Mouse (Mus musculus): Measurements from ENCODE around the gene Dcpp1. TPM values are rescaled to one million over a fixed set of nuclear protein-coding genes. Genes with fewer than 3 reads are reported as not detected.

Gene Dcpp1
- polyA plus RNA-seq, 1 experiment = not detected

DNA sequence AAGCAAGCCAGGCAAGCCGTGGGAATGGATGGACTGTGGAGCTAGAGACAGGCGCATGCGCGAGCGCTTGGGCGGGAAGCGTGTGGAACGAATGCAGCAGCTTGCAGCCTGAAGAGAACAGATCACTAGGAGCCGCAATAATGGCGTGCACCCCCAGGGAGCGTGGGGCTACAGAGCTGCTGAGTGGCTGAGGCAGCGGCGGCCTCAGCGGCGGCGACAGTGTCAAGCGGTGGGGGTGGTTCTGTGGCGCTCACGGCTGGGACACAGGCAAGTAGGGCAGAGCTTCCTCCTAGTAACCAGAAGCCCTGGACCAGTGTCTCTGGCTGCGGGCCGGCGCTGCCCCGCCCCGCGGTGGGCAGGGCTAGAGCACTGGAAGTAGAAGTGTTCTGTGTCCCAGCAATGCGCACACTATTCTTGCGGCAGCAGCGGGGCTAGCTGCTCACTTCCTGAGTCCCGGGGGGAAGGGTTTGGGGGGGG lies 43.9 kb downstream of the Dcpp1 start:
- peak; percentile 79 to 87 for DNase-seq (ENCODE audit: extremely low spot score in 1 of 2, low spot score in 1 of 2)

DNA sequence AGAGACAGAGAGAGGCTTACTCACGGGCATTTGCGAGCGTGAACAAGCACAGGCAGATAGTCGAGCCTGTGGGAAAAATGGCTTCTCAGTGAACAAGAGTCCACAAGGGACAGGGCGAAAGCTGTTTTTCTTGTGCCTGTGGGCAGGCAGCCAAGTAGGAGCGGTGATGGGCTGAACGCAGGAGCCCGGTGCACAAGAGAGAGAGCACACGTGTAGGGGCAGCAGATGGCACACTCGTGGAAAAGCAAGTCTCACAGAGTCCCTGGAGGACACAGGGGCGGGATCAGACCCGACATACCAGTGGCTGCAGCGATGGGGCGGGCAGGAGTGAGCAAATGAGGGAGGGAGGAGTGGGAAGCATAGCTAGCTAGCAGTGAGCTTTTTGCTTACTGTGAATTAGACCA lies 44.4 kb downstream of the Dcpp1 start:
- peak; percentile 16 to 46 for DNase-seq (ENCODE audit: extremely low spot score in 1 of 2, low spot score in 1 of 2)

DNA sequence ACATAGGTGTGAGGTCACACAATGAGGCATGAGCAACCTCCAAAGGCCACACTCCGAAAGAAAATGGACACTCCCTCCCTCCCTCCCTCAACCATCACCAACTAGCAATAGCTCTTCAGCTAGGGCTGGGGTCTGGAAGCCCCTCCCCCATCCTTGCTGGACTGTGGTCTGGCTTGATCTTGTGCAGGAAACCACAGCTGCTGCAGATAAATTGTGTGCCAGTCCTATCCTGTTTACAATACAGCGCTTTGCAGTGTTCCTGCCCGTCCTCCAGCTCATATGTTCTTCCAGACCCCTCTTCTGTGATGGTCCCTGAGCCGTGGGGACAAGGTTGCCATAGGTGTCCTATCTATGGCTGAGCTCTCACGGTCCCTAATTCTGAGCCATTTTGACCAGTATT lies 50.5 kb downstream of the Dcpp1 start:
- DNase-seq (ENCODE audit: extremely low spot score in 1 of 2, low spot score in 1 of 2) = no peak

Other genes starting within 250 kb of the Dcpp1 start
- 0.38 and 0.40 TPM in 2 replicates for gene Mmp25, start 235.6 kb upstream of the Dcpp1 start, polyA plus RNA-seq (2012; rRNA removed)
- not detected in 2 replicates for gene Bicdl2, start 220.4 kb upstream of the Dcpp1 start, polyA plus RNA-seq (2012; rRNA removed)
- 114 and 144 TPM in 2 replicates for gene Hcfc1r1, start 207.3 kb upstream of the Dcpp1 start, polyA plus RNA-seq (2012; rRNA removed)
- gene Thoc6, start 207.0 kb upstream of the Dcpp1 start, polyA plus RNA-seq (2012; rRNA removed) = 9.1 and 11.3 TPM in 2 replicates
- gene Tnfrsf12a, start 203.4 kb upstream of the Dcpp1 start, polyA plus RNA-seq (2012; rRNA removed) = 5.6 and 7.0 TPM in 2 replicates
- gene Cldn6, start 201.6 kb upstream of the Dcpp1 start, polyA plus RNA-seq (2012; rRNA removed) = 0.08 and 0.17 TPM in 2 replicates
- 0.14 and 0.19 TPM in 2 replicates for gene Cldn9, start 196.8 kb upstream of the Dcpp1 start, polyA plus RNA-seq (2012; rRNA removed)
- gene 1520401A03Rik, start 158.1 kb upstream of the Dcpp1 start, polyA plus RNA-seq (2012; rRNA removed) = 0.13 and 0.24 TPM in 2 replicates
- gene Pkmyt1, start 154.5 kb upstream of the Dcpp1 start, polyA plus RNA-seq (2012; rRNA removed) = 8.1 and 8.7 TPM in 2 replicates
- gene Paqr4, start 140.0 kb upstream of the Dcpp1 start, polyA plus RNA-seq (2012; rRNA removed) = 47.2 and 49.8 TPM in 2 replicates
- gene Kremen2, start 135.0 kb upstream of the Dcpp1 start, polyA plus RNA-seq (2012; rRNA removed) = 0.38 and 0.52 TPM in 2 replicates
- gene Flywch1, start 109.3 kb upstream of the Dcpp1 start, polyA plus RNA-seq (2012; rRNA removed) = 208 and 231 TPM in 2 replicates
- 38.8 and 41.8 TPM in 2 replicates for gene Flywch2, start 94.8 kb upstream of the Dcpp1 start, polyA plus RNA-seq (2012; rRNA removed)
- 732 and 866 TPM in 2 replicates for gene Srrm2, start 90.3 kb upstream of the Dcpp1 start, polyA plus RNA-seq (2012; rRNA removed)
- 610 and 742 TPM in 2 replicates for gene Elob, start 51.7 kb upstream of the Dcpp1 start, polyA plus RNA-seq (2012; rRNA removed)
- gene Prss33, start 44.8 kb upstream of the Dcpp1 start, polyA plus RNA-seq (2012; rRNA removed) = 0.16 and 1.0 TPM in 2 replicates
- 0.06 and 0.10 TPM in 2 replicates for gene Prss32, start 37.0 kb upstream of the Dcpp1 start, polyA plus RNA-seq (2012; rRNA removed)
- gene Prss41, start 36.7 kb upstream of the Dcpp1 start, polyA plus RNA-seq (2012; rRNA removed) = 0.10 and 0.15 TPM in 2 replicates
- not detected in 2 replicates for gene Prss21, start 12.8 kb upstream of the Dcpp1 start, polyA plus RNA-seq (2012; rRNA removed)
- gene Dcpp2, start within 50 bp of the Dcpp1 start, polyA plus RNA-seq (2012; rRNA removed) = not detected in 2 replicates
- gene Dcpp3, start 36.6 kb downstream of the Dcpp1 start, polyA plus RNA-seq (2012; rRNA removed) = not detected in 2 replicates
- not detected in 2 replicates for gene Sbp, start 60.8 kb downstream of the Dcpp1 start, polyA plus RNA-seq (2012; rRNA removed)
- not detected in 2 replicates for gene Sbpl, start 74.4 kb downstream of the Dcpp1 start, polyA plus RNA-seq (2012; rRNA removed)
- 1.0 and 4.4 TPM in 2 replicates for gene Prss30, start 99.7 kb downstream of the Dcpp1 start, polyA plus RNA-seq (2012; rRNA removed)
- 1.4 and 1.8 TPM in 2 replicates for gene Prss22, start 117.2 kb downstream of the Dcpp1 start, polyA plus RNA-seq (2012; rRNA removed)
- not detected in 2 replicates for gene Prss27, start 157.3 kb downstream of the Dcpp1 start, polyA plus RNA-seq (2012; rRNA removed)
- 29.0 and 29.8 TPM in 2 replicates for gene Kctd5, start 192.6 kb downstream of the Dcpp1 start, polyA plus RNA-seq (2012; rRNA removed)